Mouse (Mus musculus) E14TG2a.4 (cell line): ENCODE data around the gene Zfp106.

Source experiments
- H3K27me3 ChIP-seq: 2 replicates; pipeline ENCODE4 v1.6.1; 2014; ENCODE audit warnings: low read length, control low read depth; ENCODE audit not compliant: insufficient read depth
- H3K36me3 ChIP-seq: 2 replicates; pipeline ENCODE4 v1.6.1; 2014; ENCODE audit warnings: low read length, control low read depth; ENCODE audit not compliant: insufficient read depth
- H3K4me1 ChIP-seq: replicated peaks from 2 replicates; pipeline ENCODE4 v1.6.1; 2014; ENCODE audit warnings: low read depth, low read length, control low read depth
- H3K4me3 ChIP-seq: replicated peaks from 2 replicates; pipeline ENCODE4 v1.5.1; 2014; ENCODE audit warnings: mild to moderate bottlenecking, low read length
- H3K9me3 ChIP-seq: 2 replicates; pipeline ENCODE4 v1.6.1; 2014; ENCODE audit warnings: low read length, control low read depth
- CTCF ChIP-seq: conservative IDR thresholded peaks from 2 replicates; pipeline ENCODE4 v1.5.1; 2014; ENCODE audit warnings: low read length
- NANOG ChIP-seq: IDR thresholded peaks from 2 replicates; pipeline ENCODE4 v1.6.1; 2014; ENCODE audit warnings: borderline replicate concordance, low read length, mixed read lengths
- POU5F1 ChIP-seq: IDR thresholded peaks from 2 replicates; pipeline ENCODE4 v1.6.1; 2014; ENCODE audit warnings: low read length, borderline replicate concordance

The Zfp106 gene

DNA sequence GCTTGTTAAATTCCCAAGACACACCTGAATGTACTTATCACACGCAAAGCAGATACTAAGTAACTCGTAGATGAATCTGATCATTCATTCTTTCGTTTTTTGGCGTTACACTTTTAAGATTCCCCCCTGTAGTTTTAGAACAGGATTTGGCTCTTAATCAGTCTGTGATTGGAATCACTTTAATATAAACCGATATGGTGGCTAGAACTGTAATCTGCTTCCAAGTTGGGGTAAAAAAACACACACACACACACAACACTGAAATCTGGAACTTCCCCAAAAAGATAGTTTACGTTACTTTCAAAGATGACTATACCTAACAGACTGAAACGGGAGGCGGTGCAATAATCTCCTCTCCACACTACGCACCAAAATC, 796 bp downstream of the Zfp106 start:
- TF ChIP-seq CTCF (no peak), POU5F1 (no peak), NANOG (no peak)
- H3K9me3 ChIP-seq, result no peaks in the 10 kb centered on the region
- H3K4me1 ChIP-seq, result peaks cover 49% of the 10 kb centered on the region
- H3K27me3 ChIP-seq, result no peaks in the 10 kb centered on the region
- H3K36me3 ChIP-seq, result peaks cover 21% of the 10 kb centered on the region
- H3K4me3 ChIP-seq, result peak overlapping the region; percentile 94

DNA sequence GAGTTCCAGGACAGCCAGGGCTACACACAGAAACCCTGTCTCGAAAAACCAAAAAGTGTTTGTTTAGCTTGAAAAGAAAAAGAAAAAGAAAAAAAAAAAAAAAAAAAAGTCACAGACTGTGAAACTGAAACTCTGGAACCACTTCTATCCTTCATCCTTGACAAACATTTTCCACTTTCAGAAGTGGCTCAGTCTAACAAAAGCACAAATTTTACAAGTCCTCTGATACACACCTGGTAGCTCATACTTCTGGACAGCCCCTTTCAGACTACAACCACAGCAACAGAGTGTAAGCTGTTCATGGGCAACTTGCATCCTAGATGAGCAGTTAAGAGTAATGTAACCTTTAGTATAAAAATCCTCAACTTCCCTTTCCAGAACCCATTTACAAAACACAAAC, 2.1 kb downstream of the Zfp106 start:
- Histone ChIP-seq H3K27me3 (no peaks in the 10 kb centered on the region), H3K4me3 (no peak overlapping the region), H3K36me3 (peaks cover 32% of the 10 kb centered on the region), H3K4me1 (peaks cover 58% of the 10 kb centered on the region), H3K9me3 (no peaks in the 10 kb centered on the region)
- TF ChIP-seq CTCF (no peak), NANOG (no peak), POU5F1 (no peak)

DNA sequence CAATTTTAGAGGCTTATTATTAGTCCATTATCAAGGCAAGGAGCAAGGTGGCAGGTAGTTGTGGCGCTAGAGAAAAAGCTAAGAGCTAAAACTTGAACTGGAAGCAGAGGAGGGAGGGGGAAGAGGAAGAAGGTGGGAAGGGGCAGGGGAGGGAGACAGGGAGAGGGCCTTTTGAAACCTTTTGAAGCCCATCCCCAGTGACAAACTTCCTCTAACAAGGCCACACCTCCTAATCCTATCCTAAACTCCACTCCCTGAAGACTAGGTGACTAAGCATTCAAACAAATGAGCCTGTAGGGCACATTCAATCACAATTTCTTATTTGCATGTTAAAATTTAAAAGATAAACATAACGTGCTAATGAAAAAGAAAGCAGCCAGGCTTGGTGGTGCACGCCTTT, 4.8 kb downstream of the Zfp106 start:
- H3K4me1 ChIP-seq, result peaks cover 71% of the 10 kb centered on the region
- H3K36me3 ChIP-seq, result peaks cover 53% of the 10 kb centered on the region
- TF ChIP-seq CTCF (no peak), NANOG (no peak), POU5F1 (no peak)
- no peaks in the 10 kb centered on the region for H3K27me3 ChIP-seq
- H3K4me3 ChIP-seq, result no peak overlapping the region
- H3K9me3 ChIP-seq, result no peaks in the 10 kb centered on the region

DNA sequence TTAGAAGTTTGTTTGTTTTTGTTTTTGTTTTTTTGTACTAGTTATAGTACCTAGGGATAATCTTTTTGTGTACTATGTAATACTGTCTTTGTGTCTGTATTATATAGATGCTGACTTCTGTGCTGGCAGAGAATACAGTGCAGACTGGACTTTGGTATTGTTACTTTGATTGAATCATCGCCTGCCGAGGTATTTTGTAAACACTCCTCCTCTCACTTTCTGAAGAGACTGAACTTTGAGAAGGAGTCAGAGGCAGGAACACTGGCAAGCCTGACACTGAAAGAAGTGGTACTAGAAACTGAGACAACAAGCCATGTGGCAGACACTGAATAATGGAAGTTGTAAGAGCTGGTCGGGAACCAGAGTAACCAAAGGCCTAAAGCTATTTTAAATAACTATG, 6.8 kb downstream of the Zfp106 start:
- H3K4me3 ChIP-seq, result no peak overlapping the region
- H3K36me3 ChIP-seq, result peaks cover 69% of the 10 kb centered on the region
- peaks cover 85% of the 10 kb centered on the region for H3K4me1 ChIP-seq
- H3K27me3 ChIP-seq, result no peaks in the 10 kb centered on the region
- no peaks in the 10 kb centered on the region for H3K9me3 ChIP-seq
- TF ChIP-seq NANOG (no peak), CTCF (no peak), POU5F1 (no peak)

DNA sequence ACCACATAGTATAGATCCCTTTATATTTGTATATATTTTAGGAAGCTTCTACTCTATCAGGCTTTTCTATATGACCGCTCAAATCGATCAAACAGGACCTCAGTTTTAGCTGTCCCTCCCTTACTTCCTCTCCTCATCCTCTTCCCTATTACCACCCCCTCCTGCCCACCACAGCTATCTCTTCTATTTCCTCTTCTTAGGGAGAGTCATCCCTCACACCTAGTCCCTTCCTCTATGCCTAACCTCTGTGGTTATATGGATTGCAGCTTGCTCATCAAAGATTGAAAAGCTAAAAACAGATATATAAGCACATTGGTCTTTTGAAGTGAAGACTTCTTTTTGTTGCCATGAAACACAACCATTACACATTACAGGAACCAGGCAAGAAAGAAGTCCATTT, 18.9 kb downstream of the Zfp106 start:
- peaks cover 21% of the 10 kb centered on the region for H3K4me1 ChIP-seq
- no peak overlapping the region for H3K4me3 ChIP-seq
- peaks cover 63% of the 10 kb centered on the region for H3K36me3 ChIP-seq
- no peaks in the 10 kb centered on the region for H3K9me3 ChIP-seq
- no peak for TF ChIP-seq POU5F1
- TF ChIP-seq NANOG, result no peak
- no peak for TF ChIP-seq CTCF
- H3K27me3 ChIP-seq, result no peaks in the 10 kb centered on the region

DNA sequence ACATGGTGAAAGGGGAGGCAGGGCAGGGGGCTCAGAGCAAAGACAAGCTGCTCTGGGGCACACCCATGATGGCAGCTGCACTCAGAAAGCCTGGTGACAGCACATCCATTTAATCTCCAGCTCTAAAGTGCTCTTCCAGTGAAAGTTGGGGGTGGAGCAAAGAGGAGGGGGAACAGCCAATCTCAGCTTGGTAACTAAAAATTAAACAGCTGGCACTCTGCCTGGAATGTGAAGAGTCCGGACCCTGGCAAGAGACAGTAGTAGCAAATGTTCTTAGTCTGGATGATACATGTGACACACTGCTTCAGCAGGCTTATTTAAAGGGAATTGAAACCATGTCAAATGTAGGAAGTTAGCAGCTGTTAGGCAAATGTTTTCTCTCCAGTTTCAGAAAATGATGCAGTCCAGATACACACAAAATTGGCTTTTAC, 23.9 kb downstream of the Zfp106 start:
- no peak overlapping the region for H3K4me3 ChIP-seq
- H3K9me3 ChIP-seq, result no peaks in the 10 kb centered on the region
- no peaks in the 10 kb centered on the region for H3K27me3 ChIP-seq
- peaks cover 20% of the 10 kb centered on the region for H3K4me1 ChIP-seq
- H3K36me3 ChIP-seq, result peaks cover 64% of the 10 kb centered on the region
- TF ChIP-seq POU5F1 (no peak), NANOG (no peak), CTCF (no peak)

DNA sequence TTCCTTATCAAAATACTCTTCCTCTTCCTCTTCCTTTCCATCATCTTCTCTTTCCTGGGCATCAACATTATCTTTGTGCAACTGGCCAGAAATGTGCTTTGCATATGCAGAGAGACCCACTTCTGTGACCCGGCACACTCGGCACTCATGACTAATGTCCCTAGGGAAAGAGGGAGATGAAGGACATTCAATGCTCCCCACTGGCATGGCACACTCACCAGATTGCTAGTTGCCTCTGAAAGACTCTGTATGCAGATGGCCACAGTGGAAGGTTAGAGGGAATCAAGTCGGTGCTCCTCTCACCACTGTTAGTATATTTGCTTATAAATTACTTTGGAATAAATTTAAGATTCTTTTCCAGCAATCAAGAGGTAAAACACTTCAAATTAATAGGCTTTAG, 24.3 kb downstream of the Zfp106 start:
- peaks cover 20% of the 10 kb centered on the region for H3K4me1 ChIP-seq
- no peak overlapping the region for H3K4me3 ChIP-seq
- H3K27me3 ChIP-seq, result no peaks in the 10 kb centered on the region
- no peak for TF ChIP-seq NANOG
- TF ChIP-seq CTCF, result no peak
- TF ChIP-seq POU5F1, result no peak
- H3K9me3 ChIP-seq, result no peaks in the 10 kb centered on the region
- H3K36me3 ChIP-seq, result peaks cover 64% of the 10 kb centered on the region

DNA sequence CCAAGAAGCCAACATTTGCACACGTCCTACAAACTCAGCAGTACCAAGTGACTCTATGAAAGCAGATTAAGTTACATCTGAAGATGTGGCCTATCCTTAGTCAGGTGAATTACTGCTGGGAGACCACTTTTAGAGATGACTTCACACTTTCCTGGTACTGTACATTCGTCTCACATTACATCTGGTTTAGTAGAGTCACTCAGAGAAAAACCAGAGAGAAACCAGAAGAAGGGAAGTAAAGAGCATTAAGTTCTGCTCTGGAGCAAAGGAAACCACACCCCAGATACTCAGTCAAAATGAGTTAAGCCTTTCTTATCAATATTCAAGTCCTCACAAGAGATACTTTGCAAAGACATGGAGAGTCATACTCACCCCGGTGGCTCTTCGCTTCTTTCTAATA, 32.4 kb downstream of the Zfp106 start:
- Histone ChIP-seq H3K36me3 (peaks cover 99% of the 10 kb centered on the region), H3K9me3 (no peaks in the 10 kb centered on the region), H3K27me3 (no peaks in the 10 kb centered on the region), H3K4me3 (no peak overlapping the region), H3K4me1 (peaks cover 4% of the 10 kb centered on the region; the same call in 1 of the 2 replicates)
- TF ChIP-seq CTCF (no peak), POU5F1 (no peak)

DNA sequence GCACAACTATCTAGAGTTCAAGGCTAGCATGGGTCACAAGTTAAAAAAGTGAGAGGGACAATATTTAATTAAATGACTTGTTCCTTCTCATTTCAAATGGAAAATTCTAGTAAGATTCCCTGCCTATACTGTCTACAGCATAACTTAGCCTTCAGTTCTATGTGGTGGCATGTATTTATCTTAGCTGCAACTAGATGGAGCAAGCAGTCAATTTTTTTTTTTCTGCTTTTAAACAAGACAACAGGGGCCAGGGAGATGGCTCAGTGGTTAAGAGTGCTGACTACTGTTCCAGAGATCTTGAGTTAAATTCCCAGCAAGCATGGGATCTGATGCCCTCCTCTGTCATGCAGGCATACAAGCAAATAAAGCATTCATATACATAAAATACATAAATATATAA, 34.1 kb downstream of the Zfp106 start:
- no peaks in the 10 kb centered on the region for H3K27me3 ChIP-seq
- TF ChIP-seq POU5F1 (no peak), CTCF (no peak), NANOG (no peak)
- no peak overlapping the region for H3K4me3 ChIP-seq
- H3K36me3 ChIP-seq, result peaks cover 100% of the 10 kb centered on the region
- no peaks in the 10 kb centered on the region for H3K4me1 ChIP-seq
- no peaks in the 10 kb centered on the region for H3K9me3 ChIP-seq

DNA sequence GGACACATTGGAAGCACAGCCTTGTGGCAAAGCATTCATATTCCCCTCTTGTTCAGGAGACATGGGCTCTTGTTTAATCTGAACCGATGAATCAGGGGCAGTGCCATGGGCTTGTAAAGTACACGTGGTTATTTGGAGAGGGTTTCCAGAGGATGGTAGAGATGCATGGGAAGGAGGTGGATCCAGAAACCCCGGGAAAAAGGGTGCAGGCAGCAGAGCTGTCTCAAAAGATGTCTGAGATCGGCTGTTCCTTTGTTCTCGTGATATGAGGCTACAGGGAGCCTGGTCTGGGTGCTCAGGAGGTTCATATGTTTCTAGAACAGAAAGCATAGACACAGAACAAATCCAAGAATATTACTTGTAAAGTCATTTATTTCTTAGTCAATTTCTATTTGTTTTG, 36.9 kb downstream of the Zfp106 start:
- TF ChIP-seq NANOG, result no peak
- H3K36me3 ChIP-seq, result peaks cover 99% of the 10 kb centered on the region

More for the DNA sequence above, 36.9 kb downstream of the Zfp106 start:
- Histone ChIP-seq H3K4me3 (no peak overlapping the region), H3K9me3 (no peaks in the 10 kb centered on the region), H3K27me3 (no peaks in the 10 kb centered on the region), H3K4me1 (no peaks in the 10 kb centered on the region)
